Mouse (Mus musculus) bone marrow, adult 2 months (tissue): ENCODE data around the gene 1700021F07Rik.

Experiments
- CTCF ChIP-seq: fragments of 200-500 bp; IDR thresholded peaks from 2 replicates; pipeline ENCODE4 v1.5.1; 2011; ENCODE audit warnings: low read length, control low read depth; ENCODE audit not compliant: control insufficient read depth, insufficient read depth
- POLR2A ChIP-seq: fragments of 200-500 bp; IDR thresholded peaks from 2 replicates; pipeline ENCODE4 v1.6.1; 2011; ENCODE audit warnings: low read depth, mild to moderate bottlenecking, control low read depth, low read length, borderline replicate concordance; ENCODE audit not compliant: control insufficient read depth

- TF ChIP-seq POLR2A: no peak
- TF ChIP-seq CTCF: no peak
Observed at GRCm38 (mm10) chr2:173515186-173515585, 7.2 kb upstream of the 1700021F07Rik start.
